Mouse (Mus musculus) midbrain, embryonic 14.5 days (tissue): ENCODE results near the gene Trappc3. TPM values are rescaled to one million over a fixed set of nuclear protein-coding genes. Genes with fewer than 3 reads are reported as not detected.
"Not testable (repeated sequence)": the region's sequence is repeated elsewhere in the genome, so short reads cannot be mapped to it uniquely, and the experiment has no call there.

Source experiments
- ATAC-seq: fragments of 200-750 bp; cut with Nextera tagmentation; 2 replicates; pipeline ENCODE4 v1.8.0; 2017; ENCODE audit warnings: moderate number of reproducible peaks, moderate library complexity; ENCODE audit not compliant: low FRiP score, low TSS enrichment
- DNase-seq: peaks from one replicate; pipeline ENCODE4 v3.0.0-alpha.2; 2015
- H3K27ac ChIP-seq: fragments of 300-500 bp; sonication (generic); replicated peaks from 2 replicates; pipeline ENCODE4 v1.5.1; 2014; ENCODE audit warnings: mild to moderate bottlenecking, low read depth, low read length, moderate library complexity
- H3K27me3 ChIP-seq: fragments of 300-500 bp; sonication (generic); 2 replicates; pipeline ENCODE4 v1.6.1; 2014; ENCODE audit warnings: low read length, control low read depth, mixed read lengths; ENCODE audit not compliant: control insufficient read depth, insufficient read depth
- H3K36me3 ChIP-seq: fragments of 300-500 bp; sonication (generic); 2 replicates; pipeline ENCODE4 v1.6.1; 2014; ENCODE audit warnings: low read length, control low read depth; ENCODE audit not compliant: control insufficient read depth, insufficient read depth
- H3K4me1 ChIP-seq: fragments of 300-500 bp; sonication (generic); 2 replicates; pipeline ENCODE4 v1.6.1; 2014; ENCODE audit warnings: mild to moderate bottlenecking, antibody characterized with exemption, low read length, control low read depth; ENCODE audit not compliant: control insufficient read depth, insufficient read depth
- H3K4me2 ChIP-seq: fragments of 300-500 bp; sonication (generic); 2 replicates; pipeline ENCODE4 v1.6.1; 2014; ENCODE audit warnings: mild to moderate bottlenecking, low read length, moderate library complexity
- H3K4me3 ChIP-seq: fragments of 300-500 bp; sonication (generic); replicated peaks from 2 replicates; pipeline ENCODE4 v1.5.1; 2014; ENCODE audit warnings: low read depth, low read length
- H3K9ac ChIP-seq: fragments of 300-500 bp; sonication (generic); replicated peaks from 2 replicates; pipeline ENCODE4 v1.6.1; 2014; ENCODE audit warnings: mild to moderate bottlenecking, low read length, moderate library complexity
- H3K9me3 ChIP-seq: fragments of 300-500 bp; sonication (generic); 2 replicates; pipeline ENCODE4 v1.6.1; 2016; ENCODE audit warnings: low read length, control low read depth, mixed read lengths; ENCODE audit not compliant: control insufficient read depth
- WGBS: fragments of 180-500 bp; shearing (Covaris S2); extraction: QIAGEN DNeasy Blood & Tissue Kit; methylation state at CpG from one replicate; pipeline ENCODE4 v1.1.7; 2014; 5-methylcytosine and 5-hydroxymethylcytosine counted together
- polyA plus RNA-seq: library from polyadenylated mRNA; unstranded; fragments of >200 nt; fragmentation: Nextera tagmentation; extraction: Ambion mirVana; gene quantifications from 2 replicates; pipeline ENCODE4 v1.2.1, GENCODE M21; 2014

Gene Trappc3
- 37.1 and 124 TPM in 2 replicates for polyA plus RNA-seq

DNA sequence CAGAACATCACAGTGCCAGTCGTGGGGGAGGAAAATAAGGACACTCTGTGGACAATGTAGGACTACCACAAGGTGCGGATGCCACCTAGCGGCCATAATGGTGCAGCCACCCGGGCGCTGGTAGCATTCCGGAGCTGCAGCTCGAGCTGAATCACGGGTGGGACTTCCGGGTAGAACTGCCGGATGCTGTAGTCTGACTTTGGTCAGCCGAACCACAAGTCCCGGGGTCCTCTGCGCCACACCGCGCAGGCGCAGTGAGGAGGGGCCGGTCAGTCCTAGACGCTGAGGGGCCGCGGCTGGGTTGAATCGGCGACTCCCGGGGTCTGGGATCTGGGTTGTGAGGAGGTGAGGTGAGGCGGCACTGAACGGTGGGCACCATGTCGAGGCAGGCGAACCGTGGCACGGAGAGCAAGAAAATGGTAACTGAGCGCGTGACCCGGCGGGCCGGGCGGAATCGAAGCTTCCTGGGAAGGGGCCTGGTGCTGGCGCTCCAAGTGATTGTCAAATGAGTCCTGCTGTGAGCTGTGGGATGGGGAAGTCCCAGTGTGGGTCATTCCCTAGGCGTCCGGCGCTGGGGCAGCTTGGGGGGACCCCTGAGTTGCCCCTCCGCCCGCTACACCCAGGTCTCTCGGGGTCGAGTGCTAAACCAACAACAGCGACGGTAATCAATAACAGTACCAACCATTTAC is at the start of gene Trappc3:
TSS of gene Trappc3 (plus strand) at position 207 of the 689 bp plus-strand sequence.
- H3K4me1 ChIP-seq, result peaks cover 26% of the 10 kb centered on the region
- DNase-seq (peak; percentile 99), ATAC-seq (peak; percentile 96)
- H3K9ac ChIP-seq, result peak within 1 kb of the TSS; percentile 83
- H3K9me3 ChIP-seq, result no peaks in the 10 kb centered on the region
- peak within 1 kb of the TSS; percentile 74 for H3K4me2 ChIP-seq
- H3K27me3 ChIP-seq, result no peaks in the 10 kb centered on the region
- peak within 1 kb of the TSS; percentile 49; the same call in 1 of the 2 replicates for H3K27ac ChIP-seq
- WGBS, result under 1% methylated on average over 46 of the region's 46 CpGs
- H3K36me3 ChIP-seq, result no peaks in the 10 kb centered on the region
- peak within 1 kb of the TSS; percentile 85 for H3K4me3 ChIP-seq

DNA sequence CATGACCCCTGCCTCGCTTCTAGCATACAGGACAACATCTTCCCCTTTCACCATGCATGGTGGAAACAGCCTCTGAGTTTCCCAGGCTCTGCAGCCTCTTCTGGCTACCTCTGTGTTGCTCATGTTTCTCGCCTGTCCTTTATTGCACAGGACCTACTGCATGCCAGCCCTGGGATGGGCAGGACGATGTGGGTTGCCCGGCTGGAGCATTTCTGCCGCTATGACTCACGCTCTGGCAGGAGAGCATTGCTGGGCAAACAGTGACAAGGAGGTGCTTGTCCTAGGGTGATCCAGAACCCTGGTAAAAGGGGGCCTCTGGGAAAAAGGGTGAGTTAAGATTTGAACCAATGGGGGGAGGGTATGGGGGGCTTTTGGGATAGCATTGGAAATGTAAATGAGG is 44.4 kb upstream of the Trappc3 start:
- no peak overlapping the region for H3K4me2 ChIP-seq
- WGBS, result 90% methylated on average over 6 of the region's 6 CpGs
- H3K36me3 ChIP-seq, result no peaks in the 10 kb centered on the region
- ATAC-seq (no peak), DNase-seq (no peak)
- H3K27ac ChIP-seq, result no peak overlapping the region
- no peaks in the 10 kb centered on the region for H3K27me3 ChIP-seq
- H3K4me3 ChIP-seq, result no peak overlapping the region
- H3K9me3 ChIP-seq, result no peaks in the 10 kb centered on the region
- H3K9ac ChIP-seq, result no peak overlapping the region
- no peaks in the 10 kb centered on the region for H3K4me1 ChIP-seq

DNA sequence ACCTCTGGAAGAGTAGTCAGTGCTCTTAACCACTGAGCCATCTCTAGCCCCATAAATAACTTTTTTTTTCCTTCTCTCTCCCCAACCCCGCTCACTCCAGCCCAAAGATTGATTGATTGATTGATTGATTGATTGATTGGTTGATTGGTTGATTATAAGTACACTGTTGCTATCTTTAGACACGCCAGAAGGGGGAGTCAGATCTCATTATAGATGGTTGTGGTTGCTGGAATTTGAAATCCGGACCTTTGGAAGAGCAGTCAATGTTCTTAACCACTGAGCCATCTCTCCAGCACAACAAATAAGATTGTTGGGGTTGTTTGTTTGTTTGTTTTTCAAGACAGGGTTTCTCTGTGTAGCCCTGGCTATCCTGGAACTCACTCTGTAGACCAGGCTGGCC is 42.6 kb upstream of the Trappc3 start:
- WGBS, result 74% methylated on average over 3 of the region's 3 CpGs
- H3K4me2 ChIP-seq, H3K4me3 ChIP-seq, ATAC-seq, H3K9ac ChIP-seq, H3K36me3 ChIP-seq, DNase-seq, H3K9me3 ChIP-seq, H3K4me1 ChIP-seq, H3K27me3 ChIP-seq, H3K27ac ChIP-seq: not testable (repeated sequence)

DNA sequence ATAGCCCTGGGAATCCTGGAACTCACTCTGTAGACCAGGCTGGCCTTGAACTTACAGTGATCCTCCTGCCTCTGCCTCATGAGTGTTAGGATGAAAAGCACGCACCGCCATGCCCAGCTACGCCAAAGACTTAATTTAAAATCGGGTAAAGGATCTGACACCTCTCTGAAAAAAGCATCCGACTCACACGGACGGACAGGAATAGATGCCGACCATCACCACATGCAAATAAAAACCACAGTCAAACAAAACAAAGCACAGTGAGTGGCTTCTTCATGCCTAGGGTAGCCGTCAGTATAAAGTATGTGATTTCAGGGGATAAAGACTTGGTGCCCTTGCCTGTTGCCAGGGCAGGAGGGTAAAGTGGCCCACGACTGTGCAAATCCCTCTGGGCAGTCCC is 42.1 kb upstream of the Trappc3 start:
- ATAC-seq (no peak), DNase-seq (no peak)
- no peak overlapping the region for H3K9ac ChIP-seq
- no peak overlapping the region for H3K4me3 ChIP-seq
- no peaks in the 10 kb centered on the region for H3K27me3 ChIP-seq
- no peaks in the 10 kb centered on the region for H3K4me1 ChIP-seq
- H3K9me3 ChIP-seq, result no peaks in the 10 kb centered on the region
- H3K27ac ChIP-seq, result no peak overlapping the region
- WGBS, result 91% methylated on average over 10 of the region's 10 CpGs
- H3K4me2 ChIP-seq, result no peak overlapping the region
- no peaks in the 10 kb centered on the region for H3K36me3 ChIP-seq

DNA sequence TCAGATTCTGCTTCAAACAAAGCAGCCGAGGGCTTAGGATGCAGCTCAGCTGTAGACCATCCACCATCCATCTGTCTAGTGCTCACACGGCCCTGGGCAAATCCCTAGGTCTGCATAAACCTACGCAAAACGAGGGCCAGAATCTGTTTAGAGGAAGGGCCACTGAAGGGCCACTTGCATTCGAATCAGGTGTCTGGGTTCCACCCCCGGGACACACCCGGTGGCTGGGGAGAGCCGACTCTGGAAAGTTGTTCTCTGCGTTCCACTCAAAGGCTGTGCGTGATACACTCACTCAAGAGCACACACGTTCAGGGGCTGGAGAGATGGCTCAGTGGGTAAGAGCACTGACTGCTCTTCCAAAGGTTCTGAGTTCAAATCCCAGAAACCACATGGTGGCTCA is 39.5 kb upstream of the Trappc3 start:
- Histone ChIP-seq H3K27me3 (no peaks in the 10 kb centered on the region), H3K9ac (no peak overlapping the region), H3K9me3 (no peaks in the 10 kb centered on the region), H3K27ac (no peak overlapping the region), H3K4me2 (no peak overlapping the region), H3K4me3 (no peak overlapping the region), H3K4me1 (peaks cover 4% of the 10 kb centered on the region; the same call in 1 of the 2 replicates), H3K36me3 (no peaks in the 10 kb centered on the region)
- ATAC-seq, result no peak
- DNase-seq, result no peak
- WGBS, result 85% methylated on average over 11 of the region's 11 CpGs

DNA sequence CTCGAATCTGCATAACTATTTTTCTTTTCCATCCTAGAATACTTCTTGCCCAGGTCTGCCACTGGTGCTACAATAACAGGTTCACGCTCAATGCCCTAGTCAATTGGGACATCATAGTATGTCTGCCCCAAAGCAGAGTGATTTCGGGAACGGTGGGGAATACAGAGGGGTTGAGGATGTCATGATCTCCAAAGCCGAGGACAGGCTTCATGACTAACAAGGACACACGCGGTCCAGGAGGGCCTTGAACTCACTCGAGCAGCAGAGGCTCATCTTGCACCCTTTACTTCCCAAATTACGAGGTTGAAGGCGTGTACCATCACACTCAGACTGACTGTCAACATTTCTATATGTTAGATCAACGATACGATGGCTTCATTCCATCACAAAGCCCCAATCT is 35.5 kb upstream of the Trappc3 start:
- 57% methylated on average over 12 of the region's 12 CpGs for WGBS
- H3K4me3 ChIP-seq, result no peak overlapping the region
- no peak; the same call in 1 of the 2 replicates for ATAC-seq
- no peak for DNase-seq
- no peaks in the 10 kb centered on the region for H3K27me3 ChIP-seq
- H3K4me1 ChIP-seq, result peaks cover 4% of the 10 kb centered on the region; the same call in 1 of the 2 replicates
- H3K27ac ChIP-seq, result no peak overlapping the region
- H3K36me3 ChIP-seq, result peaks cover 19% of the 10 kb centered on the region
- H3K9ac ChIP-seq, result no peak overlapping the region
- H3K9me3 ChIP-seq, result no peaks in the 10 kb centered on the region
- H3K4me2 ChIP-seq, result peak overlapping the region; percentile 45; the same call in 1 of the 2 replicates

DNA sequence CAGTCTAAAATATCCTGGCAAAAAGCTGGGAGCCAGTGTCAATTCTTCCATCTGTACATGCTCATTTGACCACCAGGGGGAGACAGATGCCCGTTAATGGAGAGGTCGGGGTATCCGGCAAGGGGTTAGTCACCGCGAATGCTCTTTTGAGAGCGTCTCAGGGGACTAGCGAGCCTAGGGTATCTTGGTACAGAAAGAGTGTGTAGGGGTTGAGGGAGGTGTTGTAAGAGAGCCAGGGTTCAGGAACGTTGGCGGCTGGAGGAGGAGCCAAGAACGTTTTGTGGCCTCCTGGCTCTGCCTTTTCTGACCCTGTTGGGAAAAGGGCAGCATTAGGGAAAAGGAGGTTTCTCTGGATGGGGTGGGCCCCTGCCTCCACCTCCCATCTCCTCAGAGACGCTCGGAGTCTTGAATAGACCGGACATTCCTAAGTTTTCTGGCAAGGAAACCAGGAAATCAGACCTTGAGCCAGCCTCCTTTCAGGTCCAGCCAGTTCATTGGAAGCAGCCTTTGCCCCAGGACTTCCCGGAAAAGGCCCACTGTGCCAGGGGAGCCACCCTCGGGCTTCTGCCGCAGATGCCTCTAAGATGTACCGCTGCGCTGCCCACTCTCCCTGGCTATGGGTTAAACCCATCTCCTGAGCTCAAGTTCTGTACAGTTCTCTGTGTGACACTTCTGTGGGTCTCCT is 34.9 kb upstream of the Trappc3 start:
- Histone ChIP-seq H3K4me1 (peaks cover 4% of the 10 kb centered on the region; the same call in 1 of the 2 replicates), H3K27me3 (no peaks in the 10 kb centered on the region), H3K9me3 (no peaks in the 10 kb centered on the region), H3K27ac (peak overlapping the region; percentile 9; the same call in 1 of the 2 replicates), H3K36me3 (peaks cover 25% of the 10 kb centered on the region), H3K4me2 (peak overlapping the region; percentile 45), H3K4me3 (peak overlapping the region; percentile 14; the same call in 1 of the 2 replicates), H3K9ac (no peak overlapping the region; the same call in 1 of the 2 replicates)
- ATAC-seq (peak; percentile 62; the same call in 1 of the 2 replicates), DNase-seq (peak; percentile 96)
- 9% methylated on average over 18 of the region's 18 CpGs for WGBS

DNA sequence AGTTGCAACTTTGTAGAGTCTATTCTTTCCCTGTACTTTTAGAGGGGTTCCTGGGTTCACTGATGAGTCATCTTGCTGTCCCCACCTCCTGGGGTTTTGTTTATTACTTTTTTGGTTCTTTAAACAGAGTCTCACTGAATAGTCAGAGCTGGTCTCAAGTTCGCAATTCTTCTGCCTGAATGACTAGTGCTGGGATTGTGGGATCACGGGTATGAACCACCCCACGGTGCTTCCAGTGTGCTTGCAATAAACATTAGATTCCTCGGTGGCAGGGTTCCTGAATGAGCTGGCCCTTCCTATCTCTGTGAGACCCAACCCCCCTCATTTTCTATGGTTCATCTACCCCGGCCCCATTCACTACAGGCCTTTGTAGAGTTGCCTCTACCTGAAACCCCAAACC is 34.0 kb upstream of the Trappc3 start:
- DNase-seq (no peak), ATAC-seq (no peak)
- H3K27me3 ChIP-seq, result no peaks in the 10 kb centered on the region
- no peak overlapping the region for H3K27ac ChIP-seq
- H3K36me3 ChIP-seq, result peaks cover 34% of the 10 kb centered on the region
- WGBS, result 29% methylated on average over 5 of the region's 5 CpGs
- H3K9me3 ChIP-seq, result no peaks in the 10 kb centered on the region
- H3K4me2 ChIP-seq, result no peak overlapping the region
- no peak overlapping the region for H3K4me3 ChIP-seq
- H3K9ac ChIP-seq, result no peak overlapping the region
- peaks cover 4% of the 10 kb centered on the region; the same call in 1 of the 2 replicates for H3K4me1 ChIP-seq
